Mouse (Mus musculus) spleen, postnatal 4 days (tissue): ENCODE data around the gene Gm8251.
"Not testable (repeated sequence)": the region's sequence is repeated elsewhere in the genome, so short reads cannot be mapped to it uniquely, and the experiment has no call there.

Experiments used
- DNase-seq, 2 experiments: peaks; one replicate each; pipeline ENCODE4 v3.0.0; 2022; ENCODE audit warnings: low spot score in 2 of 2

The Gm8251 gene

GRCm38 (mm10) chr1:44061836-44062235, at the start of gene Gm8251:
Gm8251 (minus strand) TSS chr1:44061936.
- no peak for DNase-seq

- no peak for DNase-seq
Observed at GRCm38 (mm10) chr1:44102939-44103338, 41.2 kb upstream of the Gm8251 start.

- peak; percentile 93 to 95 for DNase-seq
Observed at GRCm38 (mm10) chr1:44102259-44102717, 40.6 kb upstream of the Gm8251 start, which contains the start of gene Tex30. Tex30 (minus strand) TSS chr1:44102441.

- peak; percentile 46 to 71 for DNase-seq
Observed at GRCm38 (mm10) chr1:44101448-44102225, 39.9 kb upstream of the Gm8251 start.

GRCm38 (mm10) chr1:44064625-44065024, 2.9 kb upstream of the Gm8251 start:
- DNase-seq = peak; percentile 45 to 73

GRCm38 (mm10) chr1:44063439-44063838, 1.7 kb upstream of the Gm8251 start:
- DNase-seq = no peak

GRCm38 (mm10) chr1:44057805-44058204, 3.9 kb downstream of the Gm8251 start:
- DNase-seq = no peak

- no peak for DNase-seq
Observed at GRCm38 (mm10) chr1:44046556-44046955, 15.2 kb downstream of the Gm8251 start.

GRCm38 (mm10) chr1:44045689-44046088, 16.0 kb downstream of the Gm8251 start:
- not testable (repeated sequence) for DNase-seq

- DNase-seq = no peak
Observed at GRCm38 (mm10) chr1:44042555-44042915, 19.2 kb downstream of the Gm8251 start.

- DNase-seq = peak; percentile 49 to 70
Observed at GRCm38 (mm10) chr1:44041797-44042554, 19.8 kb downstream of the Gm8251 start.

GRCm38 (mm10) chr1:44032948-44033347, 28.8 kb downstream of the Gm8251 start:
- no peak for DNase-seq

- no peak for DNase-seq
Observed at GRCm38 (mm10) chr1:44032213-44032612, 29.5 kb downstream of the Gm8251 start.

GRCm38 (mm10) chr1:44027651-44028050, 34.1 kb downstream of the Gm8251 start:
- no peak for DNase-seq

GRCm38 (mm10) chr1:44022656-44023055, 39.1 kb downstream of the Gm8251 start:
- DNase-seq = no peak

GRCm38 (mm10) chr1:44019934-44020333, 41.8 kb downstream of the Gm8251 start, which contains the start of gene Mettl21c:
Mettl21c (minus strand) TSS chr1:44020034.
- no peak for DNase-seq

GRCm38 (mm10) chr1:44015556-44015955, 46.2 kb downstream of the Gm8251 start:
- no peak for DNase-seq
